Mouse (Mus musculus) cerebellum, adult 8-10 months (tissue): ENCODE measurements around the gene Arid3a.

Experiments
- DNase-seq: peaks from one replicate; pipeline ENCODE4 v3.0.0; 2022

Arid3a gene

GRCm38 (mm10) chr10:80003374-80004232 is 76.8 kb downstream of the Arid3a start:
- DNase-seq, result no peak

DNA sequence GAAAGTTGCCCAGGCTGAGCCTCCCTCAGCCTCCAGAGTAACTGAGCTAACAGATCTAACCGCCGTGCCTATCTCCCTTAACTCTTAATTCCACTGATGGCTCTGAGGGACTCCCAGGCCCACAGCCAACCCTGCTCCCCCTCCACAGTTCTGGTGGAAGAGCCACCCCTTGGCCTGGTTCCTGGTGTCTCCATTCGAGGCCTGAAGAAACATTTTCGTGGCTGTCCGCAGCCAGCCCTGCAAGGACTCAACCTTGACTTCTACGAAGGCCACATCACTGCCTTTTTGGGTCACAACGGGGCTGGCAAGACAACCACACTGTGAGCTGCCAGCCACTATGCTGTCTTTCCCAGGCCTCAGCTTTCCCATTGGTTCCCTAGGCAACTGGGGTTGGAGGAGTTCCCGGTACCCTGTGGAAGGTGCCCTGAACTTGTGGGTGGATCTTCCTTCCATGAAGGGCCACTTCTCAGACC is 77.4 kb downstream of the Arid3a start:
- no peak for DNase-seq
